Mouse (Mus musculus) heart, embryonic 14.5 days (tissue): ENCODE results near the gene Pam. TPM values are rescaled to one million over a fixed set of nuclear protein-coding genes. Genes with fewer than 3 reads are reported as not detected.
A peak's percentile ranks its signal among the peaks of the same experiment; 100 is the strongest.
"Not testable (repeated sequence)": the region's sequence is repeated elsewhere in the genome, so short reads cannot be mapped to it uniquely, and the experiment has no call there.

Experiments used
- ATAC-seq: fragments of 200-750 bp; cut with Nextera tagmentation; 2 replicates; pipeline ENCODE4 v1.8.0; 2017; ENCODE audit warnings: low read depth, moderate TSS enrichment; ENCODE audit not compliant: insufficient number of reproducible peaks, insufficient read depth, low FRiP score
- H3K27ac ChIP-seq, 2 experiments: fragments of 200-500 bp in 1 of 2; fragments of 300-500 bp in 1 of 2; sonication (generic) in 1 of 2; replicated peaks in 1 of 2; 2 replicates each; pipeline ENCODE4 v1.5.1; 2012 to 2014; ENCODE audit warnings: low read depth in 2 of 2, low read length in 2 of 2, control low read depth in 1 of 2, mild to moderate bottlenecking in 1 of 2, mixed read lengths in 1 of 2; ENCODE audit not compliant: control insufficient read depth in 1 of 2, insufficient read depth in 1 of 2
- H3K27me3 ChIP-seq: fragments of 300-500 bp; sonication (generic); 2 replicates; pipeline ENCODE4 v1.6.1; 2014; ENCODE audit warnings: mild to moderate bottlenecking, low read length, control low read depth; ENCODE audit not compliant: control insufficient read depth, insufficient read depth
- H3K36me3 ChIP-seq: fragments of 300-500 bp; sonication (generic); 2 replicates; pipeline ENCODE4 v1.6.1; 2014; ENCODE audit warnings: mild to moderate bottlenecking, control low read depth, low read length, mixed read lengths; ENCODE audit not compliant: control insufficient read depth, insufficient read depth
- H3K4me1 ChIP-seq, 2 experiments: fragments of 200-500 bp in 1 of 2; fragments of 300-500 bp in 1 of 2; sonication (generic) in 1 of 2; 2 replicates each; pipeline ENCODE4 v1.6.1; 2012 to 2014; ENCODE audit warnings: low read length in 2 of 2, control low read depth in 1 of 2, mixed read lengths in 1 of 2; ENCODE audit not compliant: control insufficient read depth in 2 of 2, insufficient read depth in 2 of 2
- H3K4me2 ChIP-seq: fragments of 300-500 bp; sonication (generic); 2 replicates; pipeline ENCODE4 v1.6.1; 2014; ENCODE audit warnings: mild to moderate bottlenecking, low read length
- H3K4me3 ChIP-seq, 2 experiments: fragments of 200-500 bp in 1 of 2; fragments of 300-500 bp in 1 of 2; sonication (generic) in 1 of 2; 2 replicates each; pipeline ENCODE4 v1.5.1; 2012 to 2014; ENCODE audit warnings: low read length in 2 of 2, mild to moderate bottlenecking in 2 of 2, control low read depth in 1 of 2, low read depth in 1 of 2, moderate library complexity in 1 of 2; ENCODE audit not compliant: control insufficient read depth in 1 of 2, insufficient read depth in 1 of 2
- H3K9ac ChIP-seq: fragments of 300-500 bp; sonication (generic); 2 replicates; pipeline ENCODE4 v1.6.1; 2014; ENCODE audit warnings: mild to moderate bottlenecking, low read length
- H3K9me3 ChIP-seq: fragments of 300-500 bp; sonication (generic); 2 replicates; pipeline ENCODE4 v1.6.1; 2016; ENCODE audit warnings: low read length, control low read depth; ENCODE audit not compliant: control insufficient read depth
- WGBS: fragments of 180-500 bp; shearing (Covaris S2); extraction: QIAGEN DNeasy Blood & Tissue Kit; methylation state at CpG from one replicate; pipeline ENCODE4 v1.1.7; 2014; 5-methylcytosine and 5-hydroxymethylcytosine counted together
- polyA plus RNA-seq: library from polyadenylated mRNA; unstranded; fragments of >200 nt; fragmentation: Nextera tagmentation; extraction: Ambion mirVana; gene quantifications from 2 replicates; pipeline ENCODE4 v1.2.1, GENCODE M21; 2014

The Pam gene
- polyA plus RNA-seq, 1 experiment from 2014 or later, result 671 TPM

DNA sequence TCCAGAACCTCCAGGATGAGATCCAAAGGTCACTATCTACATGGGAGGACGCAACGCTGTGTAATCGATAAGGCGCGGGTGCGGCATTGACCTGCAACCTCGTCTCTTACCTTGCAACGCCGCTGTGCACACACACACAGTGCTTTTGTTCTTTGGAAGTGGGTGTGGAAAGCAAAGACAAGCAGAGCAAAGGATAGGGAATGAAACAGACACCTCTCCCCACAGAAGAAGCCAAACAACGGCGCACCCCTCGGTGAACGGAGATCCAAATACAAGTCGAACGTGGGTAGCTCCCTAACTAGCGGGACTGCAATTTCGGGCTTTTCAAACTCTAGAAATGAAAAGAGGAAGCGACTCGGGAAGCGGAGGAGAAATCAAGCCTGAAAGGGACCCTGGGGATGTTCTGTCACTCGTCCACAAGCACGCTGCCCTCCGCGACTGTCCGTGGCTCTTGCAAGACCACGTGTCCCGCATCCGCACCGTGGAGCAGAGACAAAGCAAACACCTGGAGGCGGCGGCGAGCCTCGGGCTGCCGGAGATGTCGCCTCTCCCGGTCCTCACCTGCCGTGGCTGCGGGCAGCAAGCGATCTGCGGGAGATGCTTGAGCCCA, 326.0 kb downstream of the Pam start:
- peak; percentile 27 for ATAC-seq
- WGBS, result under 1% methylated on average over 40 of the region's 40 CpGs
- peak overlapping the region; percentile 84 to 87 for H3K27ac ChIP-seq

DNA sequence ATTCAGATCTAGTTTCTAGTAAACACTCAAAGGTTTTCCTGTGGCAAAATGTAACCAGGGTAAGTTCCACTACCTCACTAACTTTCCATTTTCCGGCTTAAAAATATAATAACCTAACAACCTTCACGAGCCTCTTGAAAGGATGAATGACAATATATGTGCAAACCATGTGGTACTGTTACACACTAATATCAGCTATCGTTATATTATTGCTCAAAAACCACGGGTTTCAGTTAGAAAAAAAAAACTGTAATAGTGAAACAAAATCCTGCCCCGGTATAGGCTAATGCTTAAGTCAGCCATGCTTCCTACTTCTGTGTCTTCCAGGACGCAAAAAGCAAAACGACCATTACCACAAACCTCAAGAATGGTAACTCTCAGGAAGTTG, 326.5 kb downstream of the Pam start:
- WGBS, result 9% methylated on average over 7 of the region's 7 CpGs
- Histone ChIP-seq H3K36me3 (0 out of 2 replicates have a peak, but pooled peaks cover 3% of the 10 kb centered on the region), H3K9me3 (no peaks in the 10 kb centered on the region), H3K4me2 (peak overlapping the region; percentile 71), H3K4me3 (peak overlapping the region; percentile 90 to 96), H3K27me3 (no peaks in the 10 kb centered on the region), H3K4me1 (peaks cover 0 to 15% of the 10 kb centered on the region in 2 experiments; a peak in 3 of 4 replicates), H3K27ac (peak overlapping the region; percentile 84 to 87), H3K9ac (peak overlapping the region; percentile 97)
- ATAC-seq, result no peak

More for the DNA sequence above, 326.0 kb downstream of the Pam start:
- Histone ChIP-seq H3K36me3 (no peaks in the 10 kb centered on the region), H3K4me1 (peaks cover 0 to 15% of the 10 kb centered on the region in 2 experiments; a peak in 3 of 4 replicates), H3K4me2 (peak overlapping the region; percentile 71), H3K9me3 (no peaks in the 10 kb centered on the region), H3K27me3 (no peaks in the 10 kb centered on the region), H3K9ac (peak overlapping the region; percentile 97), H3K4me3 (peak overlapping the region; percentile 90 to 96)

DNA sequence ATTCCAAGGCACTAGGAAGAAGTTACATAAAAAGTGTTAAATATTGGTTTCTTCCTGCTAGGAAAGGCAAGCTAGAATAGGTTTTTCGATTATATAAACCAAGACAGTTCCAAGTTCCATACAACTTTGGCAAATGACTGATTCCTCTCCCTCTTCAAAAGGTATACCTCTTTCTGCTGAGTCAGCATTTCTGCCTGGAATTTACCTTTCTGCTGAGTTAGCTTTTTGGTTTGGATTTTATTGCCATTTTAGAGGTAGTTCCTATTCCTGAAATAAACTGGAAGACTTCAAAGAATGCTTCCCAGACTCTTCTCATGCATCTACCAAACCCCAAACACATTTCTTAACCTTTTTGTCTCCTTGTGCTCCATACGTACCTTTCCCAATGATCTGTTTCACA, 327.4 kb downstream of the Pam start:
- Histone ChIP-seq H3K27ac (no peak overlapping the region), H3K36me3 (0 out of 2 replicates have a peak, but pooled peaks cover 7% of the 10 kb centered on the region), H3K9me3 (no peaks in the 10 kb centered on the region), H3K4me3 (peak overlapping the region in 1 of 2 experiments; percentile 90; a peak in 2 of 4 replicates), H3K9ac (peak overlapping the region; percentile 97), H3K27me3 (no peaks in the 10 kb centered on the region), H3K4me2 (peak overlapping the region; percentile 71), H3K4me1 (peaks cover 0 to 15% of the 10 kb centered on the region in 2 experiments; a peak in 3 of 4 replicates)
- ATAC-seq, result no peak
- WGBS, result 82% methylated on average over 2 of the region's 2 CpGs

GRCm38 (mm10) chr1:97765712-97766111, 329.7 kb downstream of the Pam start:
- not testable (repeated sequence) for H3K9ac ChIP-seq, H3K27ac ChIP-seq, H3K9me3 ChIP-seq, H3K4me2 ChIP-seq, ATAC-seq, H3K27me3 ChIP-seq, H3K4me3 ChIP-seq, H3K36me3 ChIP-seq
- WGBS, result 78% methylated on average over 4 of the region's 4 CpGs
- peaks cover 0 to 17% of the 10 kb centered on the region in 2 experiments; a peak in 3 of 4 replicates for H3K4me1 ChIP-seq

DNA sequence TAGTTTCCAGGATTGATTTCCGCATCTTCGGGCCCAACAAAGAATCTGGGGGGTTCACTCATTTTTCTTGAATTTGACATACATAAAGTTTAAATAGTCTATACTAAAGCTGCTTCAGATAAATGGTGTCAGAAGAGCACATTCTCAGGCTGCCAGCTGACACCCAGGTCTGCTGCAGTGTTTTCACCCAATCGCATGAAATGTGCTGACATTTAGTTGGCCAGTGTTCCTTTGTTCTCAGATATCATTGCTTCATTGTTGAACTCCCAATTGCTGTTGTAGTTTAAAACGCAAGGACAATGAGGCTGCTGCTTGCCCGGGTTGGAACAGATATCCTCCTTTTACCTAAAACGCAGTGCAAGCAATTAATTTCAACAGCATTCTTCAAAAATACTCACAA, 334.0 kb downstream of the Pam start:
- Histone ChIP-seq H3K4me3 (peak overlapping the region; percentile 6 to 20; a peak in 3 of 4 replicates), H3K4me2 (peak overlapping the region; percentile 62), H3K27me3 (no peaks in the 10 kb centered on the region), H3K27ac (peak overlapping the region; percentile 46 to 85), H3K9me3 (no peaks in the 10 kb centered on the region), H3K36me3 (peaks cover 17% of the 10 kb centered on the region), H3K9ac (peak overlapping the region; percentile 58), H3K4me1 (peaks cover 3 to 13% of the 10 kb centered on the region in 2 experiments)
- WGBS, result 34% methylated on average over 6 of the region's 6 CpGs
- peak; percentile 17; the same call in 1 of the 2 replicates for ATAC-seq

- Histone ChIP-seq H3K9me3 (no peaks in the 10 kb centered on the region), H3K27ac (peak overlapping the region; percentile 85 to 90), H3K4me3 (peak overlapping the region; percentile 20 to 30; a peak in 3 of 4 replicates), H3K4me1 (peaks cover 3 to 11% of the 10 kb centered on the region in 2 experiments; a peak in 3 of 4 replicates), H3K36me3 (peaks cover 22% of the 10 kb centered on the region), H3K4me2 (peak overlapping the region; percentile 62), H3K9ac (peak overlapping the region; percentile 58), H3K27me3 (no peaks in the 10 kb centered on the region)
- WGBS, result 16% methylated on average over 7 of the region's 7 CpGs
- no peak; the same call in 1 of the 2 replicates for ATAC-seq
Measured at GRCm38 (mm10) chr1:97760598-97760997, 334.8 kb downstream of the Pam start.

DNA sequence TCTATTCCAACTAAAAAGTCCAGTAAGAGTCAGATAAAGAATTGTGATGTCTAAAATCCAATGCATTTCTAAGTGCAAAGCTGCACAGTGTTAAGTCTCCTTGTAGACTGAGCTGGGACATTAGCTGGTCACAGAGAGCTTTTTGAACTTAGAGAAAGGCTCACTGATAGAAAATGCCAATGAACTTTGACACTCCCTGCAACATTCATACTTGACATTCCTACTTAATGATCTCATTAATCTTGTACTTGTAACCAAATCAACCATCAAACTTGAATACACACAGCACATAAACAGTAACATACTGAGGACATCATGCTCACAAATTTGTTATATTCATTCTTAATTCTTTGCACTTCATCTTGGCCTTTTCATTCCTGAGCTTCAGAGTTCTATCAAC, 335.6 kb downstream of the Pam start:
- H3K4me3 ChIP-seq, result no peak overlapping the region

More for the DNA sequence above, 335.6 kb downstream of the Pam start:
- Histone ChIP-seq H3K9ac (no peak overlapping the region), H3K27me3 (no peaks in the 10 kb centered on the region), H3K4me1 (peaks cover 3 to 11% of the 10 kb centered on the region in 2 experiments; a peak in 2 of 4 replicates), H3K9me3 (no peaks in the 10 kb centered on the region), H3K36me3 (peaks cover 30% of the 10 kb centered on the region), H3K4me2 (peak overlapping the region; percentile 62), H3K27ac (peak overlapping the region in 1 of 2 experiments; percentile 60; a peak in 2 of 4 replicates)
- ATAC-seq, result no peak
